Mouse (Mus musculus) intestine, embryonic 14.5 days (tissue): ENCODE results near the gene Ankrd55. TPM values are rescaled to one million over a fixed set of nuclear protein-coding genes. Genes with fewer than 3 reads are reported as not detected.

Experiments used
- ATAC-seq: fragments of 200-750 bp; cut with Nextera tagmentation; replicated peaks from 2 replicates; pipeline ENCODE4 v1.8.0; 2017; ENCODE audit warnings: low read depth, moderate number of reproducible peaks, moderate TSS enrichment, moderate library complexity; ENCODE audit not compliant: low FRiP score, low TSS enrichment
- DNase-seq: peaks from one replicate; pipeline ENCODE4 v3.0.0-alpha.2; 2018; ENCODE audit warnings: low spot score
- H3K27ac ChIP-seq: fragments of 300-500 bp; sonication (generic); 2 replicates; pipeline ENCODE4 v1.5.1; 2014; ENCODE audit warnings: low read depth, mild to moderate bottlenecking, control low read depth
- H3K27me3 ChIP-seq: fragments of 300-500 bp; sonication (generic); replicated peaks from 2 replicates; pipeline ENCODE4 v1.6.1; 2014; ENCODE audit warnings: low read length, control low read depth; ENCODE audit not compliant: control insufficient read depth, insufficient read depth
- H3K36me3 ChIP-seq: fragments of 300-500 bp; sonication (generic); 2 replicates; pipeline ENCODE4 v1.6.1; 2014; ENCODE audit warnings: low read length, control low read depth; ENCODE audit not compliant: control insufficient read depth, insufficient read depth
- H3K4me1 ChIP-seq: fragments of 300-500 bp; sonication (generic); replicated peaks from 2 replicates; pipeline ENCODE4 v1.6.1; 2014; ENCODE audit warnings: low read length, control low read depth, mixed read lengths; ENCODE audit not compliant: control insufficient read depth, insufficient read depth
- H3K4me2 ChIP-seq: fragments of 300-500 bp; sonication (generic); 2 replicates; pipeline ENCODE4 v1.6.1; 2014; ENCODE audit warnings: low read length
- H3K4me3 ChIP-seq: fragments of 300-500 bp; sonication (generic); 2 replicates; pipeline ENCODE4 v1.5.1; 2014; ENCODE audit warnings: low read depth, low read length, control low read depth, mixed read lengths
- H3K9ac ChIP-seq: fragments of 300-500 bp; sonication (generic); 2 replicates; pipeline ENCODE4 v1.6.1; 2014; ENCODE audit warnings: mild to moderate bottlenecking, low read length
- H3K9me3 ChIP-seq: fragments of 300-500 bp; sonication (generic); 2 replicates; pipeline ENCODE4 v1.6.1; 2016; ENCODE audit warnings: low read length, control low read depth; ENCODE audit not compliant: control insufficient read depth
- WGBS: fragments of 180-500 bp; shearing (Covaris S2); extraction: QIAGEN DNeasy Blood & Tissue Kit; methylation state at CpG from one replicate; pipeline ENCODE4 v1.1.7; 2014; 5-methylcytosine and 5-hydroxymethylcytosine counted together
- polyA plus RNA-seq: library from polyadenylated mRNA; unstranded; fragments of >200 nt; fragmentation: Nextera tagmentation; extraction: Ambion mirVana; gene quantifications from 2 replicates; pipeline ENCODE4 v1.2.1, GENCODE M21; 2014

The Ankrd55 gene
- polyA plus RNA-seq, 1 experiment from 2014 or later, result 0.39 TPM

GRCm38 (mm10) chr13:112348896-112349484 is 60.7 kb downstream of the Ankrd55 start:
- H3K27me3 ChIP-seq, result no peaks in the 10 kb centered on the region
- no peak overlapping the region for H3K27ac ChIP-seq
- no peak overlapping the region for H3K9ac ChIP-seq
- H3K4me1 ChIP-seq, result peaks cover 11% of the 10 kb centered on the region
- H3K9me3 ChIP-seq, result 0 out of 2 replicates have a peak, but pooled peaks cover 3% of the 10 kb centered on the region
- H3K4me2 ChIP-seq, result no peak overlapping the region
- DNase-seq, result no peak
- no peak for ATAC-seq
- H3K36me3 ChIP-seq, result no peaks in the 10 kb centered on the region
- WGBS, result 89% methylated on average over 14 of the region's 14 CpGs
- no peak overlapping the region for H3K4me3 ChIP-seq

GRCm38 (mm10) chr13:112349500-112349899 is 61.2 kb downstream of the Ankrd55 start:
- Histone ChIP-seq H3K27ac (no peak overlapping the region), H3K4me2 (no peak overlapping the region), H3K4me3 (no peak overlapping the region), H3K9me3 (0 out of 2 replicates have a peak, but pooled peaks cover 3% of the 10 kb centered on the region), H3K4me1 (peaks cover 11% of the 10 kb centered on the region), H3K27me3 (no peaks in the 10 kb centered on the region), H3K36me3 (no peaks in the 10 kb centered on the region), H3K9ac (no peak overlapping the region)
- DNase-seq, result no peak
- no peak for ATAC-seq
- WGBS, result 91% methylated on average over 7 of the region's 7 CpGs

GRCm38 (mm10) chr13:112351943-112352342 is 63.7 kb downstream of the Ankrd55 start:
- no peak for DNase-seq
- H3K4me1 ChIP-seq, result peaks cover under 1% of the 10 kb centered on the region; the same call in 1 of the 2 replicates
- H3K27me3 ChIP-seq, result no peaks in the 10 kb centered on the region
- ATAC-seq, result no peak
- 69% methylated on average over 8 of the region's 8 CpGs for WGBS
- H3K36me3 ChIP-seq, result no peaks in the 10 kb centered on the region
- no peak overlapping the region for H3K9ac ChIP-seq
- no peak overlapping the region for H3K4me3 ChIP-seq
- 0 out of 2 replicates have a peak, but pooled peaks cover 3% of the 10 kb centered on the region for H3K9me3 ChIP-seq
- H3K4me2 ChIP-seq, result no peak overlapping the region
- no peak overlapping the region for H3K27ac ChIP-seq

GRCm38 (mm10) chr13:112354109-112354867 is 66.0 kb downstream of the Ankrd55 start:
- Histone ChIP-seq H3K27ac (no peak overlapping the region), H3K36me3 (no peaks in the 10 kb centered on the region), H3K9me3 (0 out of 2 replicates have a peak, but pooled peaks cover 3% of the 10 kb centered on the region), H3K27me3 (no peaks in the 10 kb centered on the region), H3K4me2 (no peak overlapping the region), H3K4me3 (no peak overlapping the region), H3K4me1 (no peaks in the 10 kb centered on the region), H3K9ac (no peak overlapping the region)
- 43% methylated on average over 6 of the region's 6 CpGs for WGBS
- no peak for DNase-seq
- ATAC-seq, result no peak

GRCm38 (mm10) chr13:112354958-112355357 is 66.7 kb downstream of the Ankrd55 start:
- whole genome bisulfite sequencing, result 89% methylated on average over 10 of the region's 10 CpGs
- Histone ChIP-seq H3K9ac (no peak overlapping the region), H3K9me3 (0 out of 2 replicates have a peak, but pooled peaks cover 2% of the 10 kb centered on the region), H3K27me3 (no peaks in the 10 kb centered on the region), H3K36me3 (no peaks in the 10 kb centered on the region), H3K27ac (no peak overlapping the region), H3K4me2 (no peak overlapping the region), H3K4me3 (no peak overlapping the region), H3K4me1 (no peaks in the 10 kb centered on the region)
- DNase-seq, result no peak
- ATAC-seq, result no peak

- DNase-seq (no peak), ATAC-seq (no peak)
- Histone ChIP-seq H3K9me3 (no peaks in the 10 kb centered on the region), H3K4me2 (no peak overlapping the region), H3K4me3 (no peak overlapping the region), H3K27me3 (no peaks in the 10 kb centered on the region), H3K27ac (no peak overlapping the region), H3K9ac (no peak overlapping the region), H3K4me1 (no peaks in the 10 kb centered on the region), H3K36me3 (no peaks in the 10 kb centered on the region)
- 87% methylated on average over 20 of the region's 20 CpGs for WGBS
Measured at GRCm38 (mm10) chr13:112355794-112356486, 67.7 kb downstream of the Ankrd55 start.

- Histone ChIP-seq H3K4me2 (no peak overlapping the region), H3K4me1 (no peaks in the 10 kb centered on the region), H3K36me3 (no peaks in the 10 kb centered on the region), H3K9ac (no peak overlapping the region), H3K27ac (no peak overlapping the region), H3K9me3 (no peaks in the 10 kb centered on the region), H3K4me3 (no peak overlapping the region), H3K27me3 (no peaks in the 10 kb centered on the region)
- WGBS, result 90% methylated on average over 4 of the region's 4 CpGs
- ATAC-seq (no peak), DNase-seq (no peak)
Measured at GRCm38 (mm10) chr13:112361575-112361974, 73.3 kb downstream of the Ankrd55 start.

GRCm38 (mm10) chr13:112363218-112363617 is 75.0 kb downstream of the Ankrd55 start:
- DNase-seq (no peak), ATAC-seq (no peak)
- Histone ChIP-seq H3K9me3 (no peaks in the 10 kb centered on the region), H3K4me2 (no peak overlapping the region), H3K27ac (no peak overlapping the region), H3K27me3 (no peaks in the 10 kb centered on the region), H3K9ac (no peak overlapping the region), H3K4me1 (no peaks in the 10 kb centered on the region), H3K36me3 (no peaks in the 10 kb centered on the region), H3K4me3 (no peak overlapping the region)
- 86% methylated on average over 10 of the region's 10 CpGs for WGBS
